Mouse (Mus musculus) limb, embryonic 13.5 days (tissue): ENCODE measurements around the gene Hoxb4. TPM values are rescaled to one million over a fixed set of nuclear protein-coding genes. Genes with fewer than 3 reads are reported as not detected.

Source experiments
- ATAC-seq: fragments of 200-750 bp; cut with Nextera tagmentation; 2 replicates; pipeline ENCODE4 v1.8.0; 2017; ENCODE audit warnings: low read depth, moderate number of reproducible peaks, moderate TSS enrichment; ENCODE audit not compliant: low FRiP score
- H3K27ac ChIP-seq: fragments of 300-500 bp; sonication (generic); 2 replicates; pipeline ENCODE4 v1.5.1; 2015; ENCODE audit warnings: inconsistent platforms, mild to moderate bottlenecking, moderate library complexity
- H3K27me3 ChIP-seq: fragments of 300-500 bp; sonication (generic); 2 replicates; pipeline ENCODE4 v1.6.1; 2015; ENCODE audit warnings: mild to moderate bottlenecking, inconsistent platforms
- H3K36me3 ChIP-seq: fragments of 300-500 bp; sonication (generic); 2 replicates; pipeline ENCODE4 v1.6.1; 2015; ENCODE audit warnings: inconsistent platforms, mild to moderate bottlenecking, moderate library complexity
- H3K4me1 ChIP-seq: fragments of 300-500 bp; sonication (generic); 2 replicates; pipeline ENCODE4 v1.6.1; 2015; ENCODE audit warnings: inconsistent platforms
- H3K4me2 ChIP-seq: fragments of 300-500 bp; sonication (generic); replicated peaks from 2 replicates; pipeline ENCODE4 v1.6.1; 2015; ENCODE audit warnings: inconsistent platforms, mild to moderate bottlenecking, moderate library complexity
- H3K4me3 ChIP-seq: fragments of 300-500 bp; sonication (generic); 2 replicates; pipeline ENCODE4 v1.5.1; 2015; ENCODE audit warnings: moderate library complexity, mild to moderate bottlenecking, inconsistent platforms
- H3K9ac ChIP-seq: fragments of 300-500 bp; sonication (generic); 2 replicates; pipeline ENCODE4 v1.6.1; 2015; ENCODE audit warnings: mild to moderate bottlenecking, inconsistent platforms
- H3K9me3 ChIP-seq: fragments of 300-500 bp; sonication (generic); 2 replicates; pipeline ENCODE4 v1.6.1; 2016; ENCODE audit warnings: inconsistent platforms
- WGBS: fragments of 180-500 bp; shearing (Covaris S2); methylation state at CpG from one replicate; pipeline ENCODE4 v1.1.7; 2015; 5-methylcytosine and 5-hydroxymethylcytosine counted together
- polyA plus RNA-seq: library from polyadenylated mRNA; unstranded; fragments of >200 nt; fragmentation: Nextera tagmentation; extraction: Ambion mirVana; gene quantifications from 2 replicates; pipeline ENCODE4 v1.2.1, GENCODE M21; 2015

Hoxb4 gene
- polyA plus RNA-seq, 1 experiment from 2014 or later: 0.36 TPM

DNA sequence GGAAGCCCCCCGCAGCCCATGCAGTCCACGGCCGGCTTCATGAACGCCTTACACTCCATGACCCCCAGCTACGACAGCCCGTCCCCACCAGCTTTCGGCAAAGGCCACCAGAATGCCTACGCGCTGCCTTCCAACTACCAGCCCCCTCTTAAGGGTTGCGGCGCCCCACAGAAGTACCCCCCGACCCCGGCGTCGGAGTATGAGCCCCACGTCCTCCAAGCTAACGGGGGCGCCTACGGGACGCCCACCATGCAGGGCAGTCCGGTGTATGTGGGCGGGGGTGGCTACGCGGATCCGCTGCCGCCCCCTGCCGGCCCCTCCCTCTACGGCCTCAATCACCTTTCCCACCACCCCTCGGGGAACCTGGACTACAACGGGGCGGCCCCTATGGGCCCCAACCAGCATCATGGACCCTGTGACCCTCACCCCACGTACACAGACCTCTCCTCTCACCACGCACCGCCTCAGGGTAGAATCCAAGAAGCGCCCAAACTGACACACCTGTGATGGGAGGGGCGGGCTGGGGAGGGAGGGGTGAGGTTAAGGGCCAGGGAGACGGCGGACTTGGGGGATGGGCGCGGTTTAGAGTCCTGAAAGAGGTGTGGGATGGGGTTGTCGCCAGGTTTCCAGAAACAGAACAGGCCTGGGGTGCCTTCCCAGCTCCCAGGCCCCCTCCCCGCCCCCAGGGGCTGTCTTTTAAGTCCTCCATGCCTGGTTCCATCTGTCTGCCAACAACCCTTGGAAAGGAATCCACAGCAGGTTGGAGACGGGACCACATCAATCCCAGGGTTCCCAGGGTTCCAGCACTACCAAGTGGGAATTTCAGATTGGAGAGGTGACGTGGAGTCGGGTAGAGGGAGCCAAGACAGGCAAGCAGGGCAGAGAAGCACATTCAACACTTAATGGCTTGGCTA is 28.1 kb downstream of the Hoxb4 start:
- no peak overlapping the region for H3K27ac ChIP-seq
- peaks cover 12% of the 10 kb centered on the region for H3K4me1 ChIP-seq
- 0 out of 2 replicates have a peak overlapping the region, but pooled peaks have one; percentile 35 for H3K9ac ChIP-seq
- H3K36me3 ChIP-seq: no peaks in the 10 kb centered on the region
- peak overlapping the region; percentile 28 for H3K4me3 ChIP-seq
- 6% methylated on average over 41 of the region's 45 CpGs for WGBS
- peak; percentile 15; the same call in 1 of the 2 replicates for ATAC-seq
- no peaks in the 10 kb centered on the region for H3K9me3 ChIP-seq
- H3K27me3 ChIP-seq: peaks cover 96% of the 10 kb centered on the region
- peak overlapping the region; percentile 56 for H3K4me2 ChIP-seq

DNA sequence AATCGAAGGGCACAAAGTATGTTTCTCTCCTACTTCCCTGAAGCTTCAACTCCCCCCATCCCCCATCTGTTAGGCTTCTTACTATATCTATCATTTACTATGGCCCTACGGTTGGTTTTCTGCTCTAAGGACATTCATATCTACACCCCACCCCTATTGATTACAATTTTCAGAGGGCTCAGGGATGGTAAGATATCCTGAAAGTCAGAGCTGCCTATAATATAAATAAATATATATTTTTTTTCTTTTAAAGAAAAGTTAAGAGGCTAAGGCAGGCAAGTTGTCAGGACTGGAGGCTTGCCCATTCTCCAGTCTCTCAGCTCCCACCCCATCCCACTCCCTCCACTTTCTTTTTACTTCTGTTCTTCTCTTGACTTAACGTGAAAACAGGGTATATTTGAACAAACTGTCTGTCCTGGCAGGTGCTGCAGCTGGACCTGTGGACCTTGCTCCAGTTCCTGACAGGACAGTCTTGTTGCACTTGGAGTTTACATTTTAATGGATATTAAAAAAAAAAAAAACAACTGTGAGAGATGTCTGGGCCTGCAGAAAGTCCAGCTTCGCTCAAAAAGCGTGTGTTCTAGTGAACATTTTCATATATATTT is 29.0 kb downstream of the Hoxb4 start:
- WGBS: 45% methylated on average over 5 of the region's 5 CpGs

DNA sequence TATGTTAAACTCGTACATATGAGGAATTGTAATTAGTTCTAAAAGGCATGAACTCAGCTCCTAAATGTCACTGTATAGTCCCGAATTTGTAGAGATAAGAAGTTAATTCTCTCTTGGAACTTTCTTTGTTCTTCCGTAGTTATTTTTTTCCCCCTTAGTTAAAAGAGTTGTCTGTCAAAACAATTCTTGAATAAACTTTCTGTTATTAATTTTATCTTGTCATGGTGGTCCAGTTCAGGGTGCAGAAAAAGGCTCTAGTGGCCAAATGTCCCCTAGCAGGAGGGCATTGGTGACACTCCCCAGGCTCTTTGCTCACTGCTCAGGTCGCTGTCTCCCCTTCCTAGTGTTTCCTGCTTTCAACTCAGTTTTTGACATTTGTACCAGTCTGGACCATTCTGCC is 29.6 kb downstream of the Hoxb4 start:
- 21% methylated on average over 4 of the region's 4 CpGs for WGBS
- Histone ChIP-seq H3K36me3 (no peaks in the 10 kb centered on the region), H3K9ac (no peak overlapping the region), H3K4me1 (peaks cover 14% of the 10 kb centered on the region), H3K9me3 (no peaks in the 10 kb centered on the region), H3K27me3 (peaks cover 97% of the 10 kb centered on the region), H3K27ac (no peak overlapping the region), H3K4me2 (no peak overlapping the region), H3K4me3 (no peak overlapping the region)
- no peak for ATAC-seq

More for the DNA sequence above, 29.0 kb downstream of the Hoxb4 start:
- Histone ChIP-seq H3K27ac (no peak overlapping the region), H3K9me3 (no peaks in the 10 kb centered on the region), H3K9ac (no peak overlapping the region), H3K4me3 (no peak overlapping the region), H3K4me1 (peaks cover 12% of the 10 kb centered on the region), H3K4me2 (no peak overlapping the region), H3K27me3 (peaks cover 97% of the 10 kb centered on the region), H3K36me3 (no peaks in the 10 kb centered on the region)
- no peak for ATAC-seq

DNA sequence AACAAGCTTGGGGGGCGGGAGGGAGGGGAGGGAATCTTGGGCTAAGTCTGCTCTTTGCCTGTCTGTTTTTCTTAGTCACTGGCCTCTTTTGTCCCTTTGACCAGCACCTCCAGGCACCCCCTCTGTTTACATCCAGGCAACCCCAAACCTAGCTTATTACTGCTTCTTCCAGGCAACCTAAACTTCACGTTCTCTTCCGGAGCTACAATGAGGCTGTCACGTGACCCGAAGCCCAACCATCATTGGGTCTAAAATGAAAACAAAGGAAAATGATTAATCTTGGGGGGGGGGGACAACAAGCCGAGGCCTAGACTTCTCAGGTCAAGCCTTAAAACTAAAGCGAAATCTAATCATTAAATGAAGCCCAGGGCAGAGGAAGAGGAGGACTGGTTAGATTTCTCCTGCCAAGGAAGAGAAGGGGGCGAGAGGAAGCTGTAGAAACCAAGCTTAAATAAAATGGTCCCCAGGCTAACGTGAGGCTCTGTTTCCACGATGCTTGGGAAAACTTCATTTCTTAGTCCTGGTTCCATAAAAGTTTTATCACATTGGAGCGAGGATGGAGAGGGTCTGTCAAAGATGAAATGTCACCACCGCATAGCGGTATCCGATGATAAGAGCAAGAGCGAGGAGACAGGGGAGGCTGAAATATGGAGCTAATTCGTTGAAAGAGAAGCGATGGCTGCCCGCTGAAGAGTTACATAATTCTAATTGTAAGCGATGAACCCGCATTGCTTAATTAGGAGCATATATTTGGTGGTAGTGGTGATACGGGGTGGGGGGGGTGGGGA is 30.3 kb downstream of the Hoxb4 start:
- no peak overlapping the region for H3K4me2 ChIP-seq
- peaks cover 20% of the 10 kb centered on the region for H3K4me1 ChIP-seq
- no peak for ATAC-seq
- 9% methylated on average over 21 of the region's 21 CpGs for WGBS
- peaks cover 97% of the 10 kb centered on the region for H3K27me3 ChIP-seq
- H3K27ac ChIP-seq: no peak overlapping the region
- no peak overlapping the region for H3K4me3 ChIP-seq
- no peak overlapping the region for H3K9ac ChIP-seq
- H3K36me3 ChIP-seq: no peaks in the 10 kb centered on the region
- H3K9me3 ChIP-seq: no peaks in the 10 kb centered on the region

DNA sequence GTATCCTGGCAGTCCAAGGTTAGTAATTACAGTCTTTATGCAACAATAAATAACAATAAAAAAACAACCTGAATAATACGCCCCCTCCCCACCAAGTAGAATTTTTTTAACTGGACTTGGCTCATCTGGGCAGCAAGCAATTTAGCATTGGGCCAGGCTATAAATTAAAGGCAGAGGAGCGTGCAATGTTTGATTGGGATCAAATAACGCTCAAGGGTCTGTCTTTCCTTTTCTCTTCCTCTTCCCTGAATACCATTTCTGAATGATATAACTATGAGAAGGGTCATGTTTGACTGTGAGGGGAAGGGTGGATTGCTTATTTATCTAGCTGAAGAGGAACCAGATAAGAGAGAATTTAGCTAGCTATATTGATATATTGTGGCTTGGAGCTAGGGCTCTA is 30.9 kb downstream of the Hoxb4 start:
- Histone ChIP-seq H3K4me3 (no peak overlapping the region), H3K4me2 (no peak overlapping the region), H3K9me3 (no peaks in the 10 kb centered on the region), H3K27ac (no peak overlapping the region), H3K4me1 (peaks cover 20% of the 10 kb centered on the region), H3K36me3 (no peaks in the 10 kb centered on the region), H3K27me3 (peaks cover 92% of the 10 kb centered on the region), H3K9ac (no peak overlapping the region)
- WGBS: 14% methylated on average over 3 of the region's 3 CpGs
- ATAC-seq: no peak

DNA sequence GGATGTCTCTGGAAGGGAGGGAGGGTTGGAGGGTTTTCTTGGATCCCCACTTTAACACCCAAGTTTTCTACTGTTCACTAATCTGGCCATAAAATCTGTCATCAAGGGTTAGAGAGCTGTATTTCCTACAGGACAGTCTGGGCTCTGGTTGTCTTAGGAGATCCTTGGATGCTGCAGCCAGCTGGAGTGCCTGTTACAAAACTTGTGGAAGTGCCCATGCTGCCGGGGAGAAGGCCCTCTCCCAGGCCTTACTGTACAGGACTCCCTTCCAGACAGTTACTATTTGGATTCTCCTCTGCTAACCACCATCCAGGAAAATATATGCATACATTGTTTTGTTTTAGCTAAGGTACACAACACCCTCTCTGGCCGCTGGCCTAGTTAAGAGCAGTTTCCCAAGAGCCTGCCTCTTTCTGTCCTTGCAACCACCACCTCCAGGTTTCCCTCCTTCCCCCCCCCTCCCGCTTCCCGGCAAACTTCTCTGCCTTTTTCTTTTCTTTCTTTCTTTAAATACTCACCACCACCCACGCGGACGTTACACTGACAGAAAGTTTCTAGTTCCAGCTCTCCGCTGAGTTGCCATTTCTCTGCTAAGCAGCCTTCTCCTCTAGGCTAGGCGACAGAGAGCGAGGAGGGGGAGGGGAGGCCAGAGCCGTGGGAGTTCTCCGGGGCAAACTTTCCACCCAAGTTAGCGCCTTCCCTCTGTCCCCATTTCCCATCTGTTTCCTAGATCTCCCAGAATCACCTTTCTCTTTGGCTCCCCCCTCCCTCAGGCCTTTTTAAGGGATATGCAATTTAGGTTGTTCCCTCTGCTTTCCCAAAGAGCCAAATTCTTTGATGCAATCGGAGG is 31.6 kb downstream of the Hoxb4 start:
- H3K27me3 ChIP-seq: peaks cover 92% of the 10 kb centered on the region
- no peaks in the 10 kb centered on the region for H3K36me3 ChIP-seq
- 16% methylated on average over 14 of the region's 14 CpGs for WGBS
- ATAC-seq: no peak
- no peaks in the 10 kb centered on the region for H3K9me3 ChIP-seq
- H3K4me2 ChIP-seq: no peak overlapping the region
- no peak overlapping the region for H3K9ac ChIP-seq
- H3K27ac ChIP-seq: no peak overlapping the region
- H3K4me3 ChIP-seq: no peak overlapping the region
- H3K4me1 ChIP-seq: peaks cover 21% of the 10 kb centered on the region

DNA sequence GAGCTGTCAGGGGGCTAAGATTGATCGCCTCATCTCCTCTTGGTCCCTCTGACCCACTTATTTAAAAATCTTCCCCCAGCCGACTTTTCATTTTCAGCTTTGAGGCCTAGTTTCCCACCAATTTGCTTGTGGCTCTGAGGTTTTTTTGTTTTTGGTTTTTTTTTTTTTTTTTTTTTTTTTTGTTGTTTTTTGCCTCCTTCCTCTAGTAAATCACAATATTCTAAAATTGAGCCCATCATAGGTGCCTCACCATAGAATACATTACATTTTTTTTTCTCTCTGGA is 32.2 kb downstream of the Hoxb4 start, which contains the start of gene Hoxb2:
Gene Hoxb2 (plus strand): TSS at position 185 of the 284 bp plus-strand sequence.
- Histone ChIP-seq H3K4me1 (peaks cover 22% of the 10 kb centered on the region), H3K9ac (no peak within 1 kb of the TSS), H3K27me3 (peaks cover 92% of the 10 kb centered on the region), H3K27ac (no peak within 1 kb of the TSS), H3K36me3 (no peaks in the 10 kb centered on the region), H3K9me3 (no peaks in the 10 kb centered on the region), H3K4me3 (no peak within 1 kb of the TSS), H3K4me2 (peak within 1 kb of the TSS; percentile 59; the same call in 1 of the 2 replicates)
- 11% methylated on average over 2 of the region's 2 CpGs for whole genome bisulfite sequencing
- ATAC-seq: no peak

DNA sequence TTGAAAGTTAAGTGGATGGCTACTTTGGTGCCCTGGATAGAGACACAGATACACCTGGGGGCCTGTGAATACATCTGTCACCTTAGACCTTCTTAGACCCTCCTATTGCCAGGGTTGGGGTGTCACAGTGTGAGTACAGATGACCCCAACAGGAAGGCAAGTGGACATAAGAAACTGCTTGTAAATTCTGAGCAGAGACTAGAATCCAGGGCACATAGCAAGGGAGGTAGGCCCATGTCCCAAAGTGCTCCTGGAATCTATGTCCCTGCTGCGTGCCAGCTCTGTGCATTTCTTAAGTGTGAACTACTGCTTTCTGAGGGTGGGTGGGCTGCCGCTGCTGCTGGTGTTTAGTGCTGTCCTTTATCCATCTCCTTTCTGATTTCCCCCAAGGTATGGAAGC is 32.7 kb downstream of the Hoxb4 start:
- no peak overlapping the region for H3K27ac ChIP-seq

DNA sequence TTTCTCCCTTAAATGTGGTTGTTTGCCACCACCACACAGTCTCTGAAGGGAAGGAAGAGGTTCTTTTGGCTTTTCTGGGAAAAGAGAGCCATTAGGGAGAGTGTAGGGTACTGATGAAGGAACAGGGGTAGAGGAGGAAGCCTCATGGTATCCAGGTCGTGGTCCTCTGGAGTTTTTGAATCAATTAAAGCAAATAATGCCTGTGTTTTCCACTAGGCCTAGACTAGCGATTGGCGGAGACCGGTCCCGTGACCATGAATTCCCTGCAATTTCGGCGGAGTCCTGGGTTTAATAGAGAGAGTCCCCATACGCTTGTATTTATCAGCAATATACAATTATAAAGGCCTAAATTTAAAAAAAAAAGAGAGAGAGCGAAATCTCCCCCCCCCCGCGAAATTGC is 33.2 kb downstream of the Hoxb4 start:
- Histone ChIP-seq H3K4me3 (no peak overlapping the region), H3K4me2 (peak overlapping the region; percentile 59), H3K9me3 (no peaks in the 10 kb centered on the region), H3K27ac (no peak overlapping the region), H3K27me3 (peaks cover 89% of the 10 kb centered on the region), H3K36me3 (no peaks in the 10 kb centered on the region), H3K4me1 (peaks cover 15% of the 10 kb centered on the region), H3K9ac (no peak overlapping the region)
- no peak for ATAC-seq
- 9% methylated on average over 11 of the region's 11 CpGs for WGBS

More for the DNA sequence above, 32.7 kb downstream of the Hoxb4 start:
- WGBS: 34% methylated on average over 2 of the region's 2 CpGs
- Histone ChIP-seq H3K4me2 (no peak overlapping the region), H3K9me3 (no peaks in the 10 kb centered on the region), H3K27me3 (peaks cover 89% of the 10 kb centered on the region), H3K4me1 (peaks cover 17% of the 10 kb centered on the region), H3K9ac (no peak overlapping the region), H3K36me3 (no peaks in the 10 kb centered on the region), H3K4me3 (no peak overlapping the region)
- ATAC-seq: no peak

DNA sequence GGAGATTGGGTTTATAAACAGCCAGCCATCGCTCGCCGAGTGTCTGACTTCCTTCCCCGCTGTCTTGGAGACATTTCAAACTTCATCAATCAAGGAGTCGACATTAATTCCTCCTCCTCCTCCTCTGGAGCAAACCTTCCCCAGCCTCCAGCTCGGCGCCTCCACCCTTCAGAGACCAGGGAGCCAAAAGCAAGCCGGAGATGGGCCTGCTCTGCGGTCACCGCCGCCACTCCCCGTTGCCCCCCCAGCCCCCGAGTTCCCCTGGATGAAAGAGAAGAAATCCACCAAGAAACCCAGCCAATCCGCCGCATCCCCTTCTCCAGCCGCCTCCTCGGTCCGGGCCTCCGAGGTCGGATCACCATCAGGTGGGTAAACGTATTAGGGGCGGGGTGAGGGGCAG is 33.8 kb downstream of the Hoxb4 start:
- no peak for ATAC-seq
- Histone ChIP-seq H3K4me2 (peak overlapping the region; percentile 59), H3K27me3 (peaks cover 89% of the 10 kb centered on the region), H3K36me3 (no peaks in the 10 kb centered on the region), H3K4me1 (peaks cover 15% of the 10 kb centered on the region), H3K4me3 (peak overlapping the region; percentile 43), H3K9ac (peak overlapping the region; percentile 50; the same call in 1 of the 2 replicates), H3K9me3 (no peaks in the 10 kb centered on the region), H3K27ac (0 out of 2 replicates have a peak overlapping the region, but pooled peaks have one; percentile 15)
- WGBS: 2% methylated on average over 21 of the region's 22 CpGs
